Mouse (Mus musculus) left cerebral cortex, postnatal 25 days (tissue): ENCODE data around the gene Hoxd8. TPM values are rescaled to one million over a fixed set of nuclear protein-coding genes. Genes with fewer than 3 reads are reported as not detected.
A peak's percentile ranks its signal among the peaks of the same experiment; 100 is the strongest.

Source experiments
- DNase-seq, 2 experiments: peaks; one replicate each; pipeline ENCODE4 v3.0.0; 2022; ENCODE audit warnings: low spot score in 2 of 2, mixed read lengths in 1 of 2
- intact Hi-C: fragments of 180-260 bp; cut with DNase I; formaldehyde crosslinking; loops from one replicate; pipeline ENCODE4 v1.15.1; 2025
- total RNA-seq, 2 experiments: library from RNA; stranded (reverse); gene quantifications; 2 replicates each; pipeline ENCODE4 v1.2.3; 2021

Gene Hoxd8
- total RNA-seq, 2 experiments from 2014 or later = 0.14 TPM; not detected in 1

GRCm38 (mm10) chr2:74706393-74706960 lies 2.1 kb downstream of the Hoxd8 start:
- no peak for DNase-seq
- intact Hi-C loops = no loop called here

GRCm38 (mm10) chr2:74707599-74707998 lies 3.2 kb downstream of the Hoxd8 start:
- intact Hi-C loops = no loop called here
- DNase-seq = no peak

DNA sequence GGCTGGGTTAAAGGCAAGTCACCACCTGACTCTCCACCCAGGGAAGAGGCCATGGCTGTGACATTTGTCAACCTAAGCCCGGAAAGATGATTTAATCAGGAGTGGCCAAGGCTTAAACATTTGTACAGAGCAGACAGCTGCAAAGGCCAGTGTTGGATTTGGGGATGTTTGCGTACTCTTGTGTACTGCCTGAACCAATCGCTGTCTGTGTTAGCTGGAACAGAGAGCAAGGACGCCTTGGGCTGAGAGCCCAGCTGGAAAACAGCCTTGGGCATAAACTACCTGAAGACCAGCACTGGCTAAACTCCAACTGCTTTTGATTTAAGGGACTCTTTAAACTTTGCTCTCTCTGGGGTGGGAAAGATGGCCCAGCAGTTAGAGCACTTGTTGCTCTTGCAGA lies 4.3 kb downstream of the Hoxd8 start:
- DNase-seq = no peak
- intact Hi-C loops = no loop called here

GRCm38 (mm10) chr2:74709465-74710419 lies 5.3 kb downstream of the Hoxd8 start:
- DNase-seq = no peak
- intact Hi-C loops = no loop called here

DNA sequence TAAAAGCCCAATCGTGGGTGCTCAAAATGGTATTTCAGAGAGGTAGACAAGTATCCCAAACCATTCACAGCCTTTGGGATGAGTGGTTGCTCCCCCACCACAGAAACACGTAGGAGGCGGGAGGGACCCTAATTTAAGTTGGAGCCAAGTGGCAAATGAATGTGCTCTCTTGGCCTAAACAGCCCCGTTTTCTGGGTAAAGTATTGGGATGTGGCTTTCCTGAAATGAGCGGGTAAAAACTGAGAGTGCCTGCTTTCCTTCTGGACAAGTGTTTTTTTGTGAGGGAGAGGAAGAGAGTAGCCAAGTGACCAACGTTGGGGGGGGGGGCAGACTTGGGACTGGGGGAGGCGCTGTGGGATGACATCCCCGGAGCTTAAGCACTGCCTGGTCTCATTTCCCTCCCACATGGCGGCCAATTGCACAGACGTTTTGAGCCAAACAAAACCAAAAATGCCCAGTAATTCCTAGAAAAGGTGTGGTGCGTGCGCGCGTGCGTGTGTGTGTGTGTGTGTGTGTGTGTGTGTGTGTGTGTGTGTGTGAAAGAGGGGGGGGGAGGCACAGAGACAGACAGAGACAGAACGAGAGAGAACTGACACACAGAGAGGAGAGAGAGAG lies 6.6 kb downstream of the Hoxd8 start:
- intact Hi-C loops = no loop called here

GRCm38 (mm10) chr2:74711721-74712621 lies 7.6 kb downstream of the Hoxd8 start, which contains the start of the genes Hoxd3 and Hoxd4:
Gene Hoxd3, plus strand, starts transcription at chr2:74711927.
Gene Hoxd4, plus strand, starts transcription at chr2:74711929.
- intact Hi-C loops = no loop called here
- DNase-seq = no peak

More for the DNA sequence above, 6.6 kb downstream of the Hoxd8 start:
- DNase-seq = no peak

DNA sequence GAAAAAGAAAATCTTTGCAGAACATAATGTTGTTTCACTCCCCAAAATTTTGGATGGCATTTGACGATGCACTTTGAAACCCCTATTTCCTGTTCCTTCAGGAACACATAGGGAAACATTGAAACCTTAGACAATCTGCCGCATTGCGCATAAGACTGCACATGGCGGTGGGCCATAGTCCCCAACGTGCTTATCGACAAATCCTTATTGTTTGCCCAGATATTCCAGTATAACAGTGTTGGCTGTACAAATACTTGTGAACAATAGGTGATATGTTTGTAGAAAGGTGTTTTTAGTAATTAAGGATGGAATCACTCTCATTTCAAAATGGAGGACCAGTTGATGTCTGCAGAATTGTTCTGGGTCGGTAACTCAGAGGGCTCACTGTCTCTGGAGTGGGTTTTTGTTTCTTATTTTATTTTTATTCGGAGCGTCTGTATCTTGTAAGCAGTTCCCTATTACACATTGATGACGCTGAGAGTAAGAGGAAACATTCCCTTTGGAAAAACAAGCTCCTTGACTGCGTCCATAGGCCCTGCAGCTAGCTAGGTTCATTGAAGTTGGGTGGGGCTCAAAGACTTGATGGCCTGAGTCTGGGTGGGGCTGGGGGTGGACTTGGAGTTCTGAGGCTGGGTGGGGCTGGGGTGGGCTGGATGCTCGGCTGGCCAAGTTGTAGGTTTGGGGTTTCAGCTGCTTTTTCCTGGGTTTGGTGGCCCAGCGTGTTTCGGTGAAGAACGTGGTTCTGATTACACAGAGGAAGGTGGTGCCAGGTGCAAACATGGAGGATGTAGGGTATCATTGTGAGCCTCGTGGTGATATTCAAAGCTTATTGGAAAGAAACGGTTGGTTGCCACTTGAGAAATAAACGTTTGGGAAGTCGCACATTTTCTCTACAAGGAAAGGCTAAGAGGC lies 9.1 kb downstream of the Hoxd8 start:
- DNase-seq = no peak
- intact Hi-C loops = no loop called here

GRCm38 (mm10) chr2:74714156-74714789 lies 9.9 kb downstream of the Hoxd8 start:
- DNase-seq = no peak
- intact Hi-C loops = no loop called here

GRCm38 (mm10) chr2:74714881-74715280 lies 10.5 kb downstream of the Hoxd8 start:
- DNase-seq = no peak
- intact Hi-C loops = loop anchor here (1.0 to 5.0 kb wide), 3 partner anchors 249 to 597 kb away; no protein-coding TSS in a partner anchor

- intact Hi-C loops = loop anchor here (1.0 to 5.0 kb wide), 4 partner anchors 249 to 597 kb away; no protein-coding TSS in a partner anchor
- DNase-seq = peak; percentile 66 to 70
Observed at GRCm38 (mm10) chr2:74715504-74716241, 11.3 kb downstream of the Hoxd8 start.

- DNase-seq = no peak
- intact Hi-C loops = no loop called here
Observed at GRCm38 (mm10) chr2:74720384-74720783, 16.0 kb downstream of the Hoxd8 start.

- intact Hi-C loops = no loop called here
- no peak for DNase-seq
Observed at GRCm38 (mm10) chr2:74720955-74721491, 16.6 kb downstream of the Hoxd8 start.

- no peak for DNase-seq
- intact Hi-C loops = no loop called here
Observed at GRCm38 (mm10) chr2:74721882-74722281, 17.5 kb downstream of the Hoxd8 start.

- no peak for DNase-seq
- intact Hi-C loops = no loop called here
Observed at GRCm38 (mm10) chr2:74722949-74723348, 18.5 kb downstream of the Hoxd8 start.

GRCm38 (mm10) chr2:74724244-74725015 lies 20.0 kb downstream of the Hoxd8 start:
- DNase-seq = no peak
- intact Hi-C loops = no loop called here

DNA sequence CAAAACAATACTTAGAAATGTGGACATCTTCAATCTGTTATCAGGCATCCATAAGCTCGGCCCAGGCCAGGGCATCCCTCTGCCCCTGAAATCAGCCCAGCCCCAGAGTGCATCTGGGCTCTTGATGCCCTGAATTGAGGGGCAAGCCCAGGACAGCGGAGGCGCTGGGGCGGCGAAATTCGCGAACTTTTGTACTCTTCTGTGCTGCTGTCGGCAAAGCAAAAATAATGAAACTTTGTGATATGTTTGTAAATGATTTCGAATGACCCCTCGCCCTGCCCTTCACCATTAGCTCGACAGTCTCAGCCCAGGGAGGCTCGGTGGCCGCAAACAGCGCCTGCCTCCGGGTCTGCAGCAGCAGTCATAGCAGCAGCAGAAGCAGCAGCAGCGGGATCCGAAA lies 20.8 kb downstream of the Hoxd8 start:
- no peak for DNase-seq
- intact Hi-C loops = no loop called here
